9 mouse cellular contexts compared by ENCODE assay signal in genomic region chr13:91908202-91908980, GRCm38 (mm10). TPM values are rescaled to one million over a fixed set of nuclear protein-coding genes. Genes with fewer than 3 reads are reported as not detected.
DNase-seq lines count a peak whose midpoint lies in the region; ATAC-seq and TF ChIP-seq lines count a peak whose summit lies in the region.
"Had no signal": no experiment of that assay in that cellular context is flagged by ENCODE, and none has a peak within 500 bp of the region (broad histone marks: within the 10 kb centered on the region; RNA-seq: fewer than 3 reads in every experiment).

No protein-coding gene starts in this region.

- 34% methylated on average over 10 of the region's 10 CpGs for WGBS in forebrain, postnatal 0 days
- 44% methylated on average over 10 of the region's 10 CpGs for WGBS in hindbrain, embryonic 13.5 days

- no peaks in the 10 kb centered on the region for H3K36me3 ChIP-seq in MEL (ENCODE audit: control insufficient read depth in 1 of 2, insufficient read depth in 2 of 2, low read length in 2 of 2)
- no peaks in the 10 kb centered on the region for H3K36me3 ChIP-seq in forebrain, postnatal 0 days (ENCODE audit: insufficient read depth)
- no peaks in the 10 kb centered on the region for H3K36me3 ChIP-seq in hindbrain, embryonic 13.5 days

- H3K4me2 ChIP-seq in forebrain, postnatal 0 days (ENCODE audit: low read depth), result no peak overlapping the region
- no peak overlapping the region for H3K4me2 ChIP-seq in hindbrain, embryonic 13.5 days

- TF ChIP-seq CTCF in MEL (IDR thresholded peaks at IDR 0.05 in 2 of 3, conservative IDR thresholded peaks at IDR 0.05 in 1 of 3; ENCODE audit: control insufficient read depth in 1 of 3, insufficient read depth in 1 of 3, low read depth in 2 of 3, low read length in 3 of 3, poor library complexity in 1 of 3, severe bottlenecking in 1 of 3), result peak; percentile 74 to 93 (median 89)
- TF ChIP-seq CTCF in forebrain, postnatal 0 days (IDR thresholded peaks at IDR 0.05; ENCODE audit: low read depth), result peak; percentile 95

- peak; percentile 94 for TF ChIP-seq RAD21 in MEL (IDR thresholded peaks at IDR 0.05; ENCODE audit: low read depth, low read length)

- no peaks in the 10 kb centered on the region for H3K79me2 ChIP-seq in MEL (ENCODE audit: control insufficient read depth, insufficient read depth, low read length, poor library complexity)

- H3K9ac ChIP-seq in MEL (ENCODE audit: control insufficient read depth, low read depth, low read length, poor library complexity, severe bottlenecking), result no peak overlapping the region
- H3K9ac ChIP-seq in forebrain, postnatal 0 days, result no peak overlapping the region
- H3K9ac ChIP-seq in hindbrain, embryonic 13.5 days, result 0 out of 2 replicates have a peak overlapping the region, but pooled peaks have one; percentile 5

- no peak overlapping the region for H3K27ac ChIP-seq in MEL (ENCODE audit: control insufficient read depth, low read depth, low read length)
- H3K27ac ChIP-seq in forebrain, postnatal 0 days (ENCODE audit: low read depth, low read length), result no peak overlapping the region
- no peak overlapping the region for H3K27ac ChIP-seq in hindbrain, embryonic 13.5 days

- H3K9me3 ChIP-seq in MEL (replicated peaks; ENCODE audit: insufficient read depth, low read length), result no peaks in the 10 kb centered on the region
- H3K9me3 ChIP-seq in forebrain, postnatal 0 days (ENCODE audit: low read length), result no peaks in the 10 kb centered on the region
- H3K9me3 ChIP-seq in hindbrain, embryonic 13.5 days, result no peaks in the 10 kb centered on the region

- 0 out of 2 replicates have a peak, but pooled peaks have one; percentile 51 for ATAC-seq in cerebellum, adult (ENCODE audit: insufficient number of reproducible peaks, low FRiP score, low TSS enrichment)
- ATAC-seq in forebrain, postnatal 0 days, result peak; percentile 93
- ATAC-seq in hindbrain, embryonic 13.5 days (ENCODE audit: low FRiP score), result peak; percentile 89

- TF ChIP-seq EP300 in MEL (IDR thresholded peaks at IDR 0.05; ENCODE audit: low read depth in 1 of 2, low read length in 2 of 2), result no peak

- H3K27me3 ChIP-seq in MEL (ENCODE audit: control insufficient read depth in 1 of 2, insufficient read depth in 2 of 2, low read length in 2 of 2), result 0 out of 4 replicates have a peak, but pooled peaks cover 0 to 1% of the 10 kb centered on the region in 2 experiments
- H3K27me3 ChIP-seq in forebrain, postnatal 0 days (ENCODE audit: insufficient read depth, low read length), result no peaks in the 10 kb centered on the region
- H3K27me3 ChIP-seq in hindbrain, embryonic 13.5 days, result no peaks in the 10 kb centered on the region

- no peak overlapping the region for H3K4me3 ChIP-seq in MEL (ENCODE audit: control insufficient read depth in 1 of 2, insufficient read depth in 1 of 2, low read depth in 2 of 2, low read length in 2 of 2)
- H3K4me3 ChIP-seq in forebrain, postnatal 0 days (ENCODE audit: low read depth, low read length), result no peak overlapping the region
- no peak overlapping the region for H3K4me3 ChIP-seq in hindbrain, embryonic 13.5 days
- H3K4me3 ChIP-seq: megakaryocyte, embryonic 14.5 days had no signal

- no peak for TF ChIP-seq POLR2A in MEL (IDR thresholded peaks at IDR 0.05; ENCODE audit: control insufficient read depth in 1 of 2, insufficient read depth in 1 of 2, low read depth in 1 of 2, low read length in 2 of 2, poor library complexity in 1 of 2)

- no peaks in the 10 kb centered on the region; a peak in 1 of 4 replicates for H3K4me1 ChIP-seq in MEL (ENCODE audit: control insufficient read depth in 1 of 2, insufficient read depth in 2 of 2, low read length in 2 of 2)
- no peaks in the 10 kb centered on the region for H3K4me1 ChIP-seq in forebrain, postnatal 0 days (ENCODE audit: insufficient read depth)
- no peaks in the 10 kb centered on the region for H3K4me1 ChIP-seq in hindbrain, embryonic 13.5 days (replicated peaks)

- peak; percentile 70 for DNase-seq in MEL (ENCODE audit: low read depth, low spot score)
- DNase-seq in forebrain, postnatal 0 days, result peak; percentile 91
- peak; percentile 85 to 86 for DNase-seq in layer of hippocampus, postnatal 10 days (ENCODE audit: low spot score in 2 of 2)
- peak; percentile 89 for DNase-seq in lung, postnatal 36 days
- peak; percentile 73 for DNase-seq in retina, postnatal 7 days (ENCODE audit: low read depth, low spot score)
- DNase-seq in thymus, postnatal 4 days, result peak; percentile 75

TF ChIP-seq in MEL, 35 proteins besides CTCF, POLR2A, EP300 and RAD21:
- peak; percentile 95 for TF ChIP-seq SMC3 (IDR thresholded peaks at IDR 0.05; ENCODE audit: low read depth, low read length)
- TF ChIP-seq ZC3H11A (IDR thresholded peaks at IDR 0.05; ENCODE audit: low read depth, low read length), result peak; percentile 90
- TF ChIP-seq UBTF (IDR thresholded peaks at IDR 0.05; ENCODE audit: borderline replicate concordance, insufficient read depth, low read depth, low read length), result no peak
- TF ChIP-seq POLR2AphosphoS5 (IDR thresholded peaks at IDR 0.05; ENCODE audit: borderline replicate concordance, low read depth, low read length), result no peak
- TF ChIP-seq ELF1 (IDR thresholded peaks at IDR 0.05; ENCODE audit: low read depth, low read length), result no peak
- no peak for TF ChIP-seq MYB (IDR thresholded peaks at IDR 0.05; ENCODE audit: low read depth, low read length)
- no peak for TF ChIP-seq USF1 (IDR thresholded peaks at IDR 0.05; ENCODE audit: low read depth, low read length)
- TF ChIP-seq SIN3A (IDR thresholded peaks at IDR 0.05; ENCODE audit: low read length), result peak; percentile 48; the same call in 1 of the 2 replicates
- TF ChIP-seq TAL1 (IDR thresholded peaks at IDR 0.05; ENCODE audit: low read length), result no peak
- TF ChIP-seq JUND (IDR thresholded peaks at IDR 0.05; ENCODE audit: low read depth, low read length), result no peak
TF ChIP-seq in MEL: peak in this region for 3.

RNA-seq across cellular contexts. Expression of gene Ckmt2, which starts 31.7 kb away (rescaled TPM):
- not detected in 2 replicates for total RNA-seq in MEL (2012; rRNA removed)
- polyA plus RNA-seq in MEL (2012; ENCODE audit: insufficient read depth in 1 of 2, insufficient read length in 2 of 2, low read depth in 1 of 2, low replicate concordance in 2 of 2, missing spikeins in 1 of 2), result not detected
- 0.14 TPM in 1 of 2 replicates, not detected in the other for total RNA-seq in forebrain, postnatal 0 days (2014; rRNA removed)
- polyA plus RNA-seq in forebrain, postnatal 0 days (2015; fragmentation: Nextera tagmentation; extraction: Ambion mirVana), result not detected in 2 replicates
- 0.10 and 0.13 TPM in 2 replicates for polyA plus RNA-seq in hindbrain, embryonic 13.5 days (2015; fragmentation: Nextera tagmentation; extraction: Ambion mirVana)
- under 1 TPM; 0.38 to 0.48 TPM for total RNA-seq in layer of hippocampus, postnatal 10 days (2021)
